Mouse (Mus musculus): ENCODE data around the gene Gpr107.
A peak's percentile ranks its signal among the peaks of the same experiment; 100 is the strongest.

The Gpr107 gene

GRCm38 (mm10) chr2:31202956-31203355, 50.8 kb downstream of the Gpr107 start:
- no peak for DNase-seq

- DNase-seq, result no peak
These were observed 52.6 kb downstream of the Gpr107 start for GRCm38 (mm10) chr2:31204677-31205076.

- no peak for DNase-seq
These were observed 54.1 kb downstream of the Gpr107 start for GRCm38 (mm10) chr2:31206211-31206610.

GRCm38 (mm10) chr2:31206882-31207281, 54.8 kb downstream of the Gpr107 start:
- DNase-seq, result no peak

GRCm38 (mm10) chr2:31208544-31209142, 56.5 kb downstream of the Gpr107 start:
- DNase-seq, result no peak

GRCm38 (mm10) chr2:31209525-31209924, 57.4 kb downstream of the Gpr107 start:
- DNase-seq, result no peak

GRCm38 (mm10) chr2:31210144-31210847, 58.2 kb downstream of the Gpr107 start:
- DNase-seq, result no peak

GRCm38 (mm10) chr2:31211204-31211603, 59.1 kb downstream of the Gpr107 start:
- DNase-seq, result no peak

- DNase-seq, result no peak
These were observed 62.2 kb downstream of the Gpr107 start for GRCm38 (mm10) chr2:31214211-31214796.

GRCm38 (mm10) chr2:31218611-31219010, 66.5 kb downstream of the Gpr107 start:
- no peak for DNase-seq

GRCm38 (mm10) chr2:31219470-31219869, 67.4 kb downstream of the Gpr107 start:
- no peak for DNase-seq

- no peak for DNase-seq
These were observed 68.7 kb downstream of the Gpr107 start for GRCm38 (mm10) chr2:31220844-31221243.

- no peak for DNase-seq
These were observed 69.5 kb downstream of the Gpr107 start for GRCm38 (mm10) chr2:31221582-31221981.

GRCm38 (mm10) chr2:31228768-31229311, 76.7 kb downstream of the Gpr107 start:
- no peak for DNase-seq

- DNase-seq, result peak; percentile 66
These were observed 87.1 kb downstream of the Gpr107 start for GRCm38 (mm10) chr2:31239203-31239696.

- DNase-seq, result no peak
These were observed 87.7 kb downstream of the Gpr107 start for GRCm38 (mm10) chr2:31239833-31240232.

GRCm38 (mm10) chr2:31241639-31242038, 89.5 kb downstream of the Gpr107 start:
- DNase-seq, result peak; percentile 55

GRCm38 (mm10) chr2:31244216-31244615, 92.1 kb downstream of the Gpr107 start:
- no peak for DNase-seq

- DNase-seq, result no peak
These were observed 92.9 kb downstream of the Gpr107 start for GRCm38 (mm10) chr2:31245051-31245450.

- peak; percentile 87 for DNase-seq
These were observed 93.5 kb downstream of the Gpr107 start, which contains the start of gene Ncs1 for GRCm38 (mm10) chr2:31245491-31246141. Ncs1 (plus strand) TSS chr2:31245823.

GRCm38 (mm10) chr2:31246251-31246971, 94.3 kb downstream of the Gpr107 start:
- peak; percentile 59 for DNase-seq

GRCm38 (mm10) chr2:31248856-31249255, 96.7 kb downstream of the Gpr107 start:
- DNase-seq, result no peak
